Mouse (Mus musculus): ENCODE data around the gene Zfp367.

Zfp367 gene

GRCm38 (mm10) chr13:64089130-64089529, 63.9 kb downstream of the Zfp367 start, which contains the start of gene Hsd17b3:
TSS of gene Hsd17b3 (minus strand) at chr13:64089230.
- no peak for DNase-seq

- no peak for DNase-seq
Observed at GRCm38 (mm10) chr13:64088057-64088456, 64.9 kb downstream of the Zfp367 start.

- no peak for DNase-seq
Observed at GRCm38 (mm10) chr13:64086036-64086435, 67.0 kb downstream of the Zfp367 start.

- no peak for DNase-seq
Observed at GRCm38 (mm10) chr13:64083331-64083730, 69.7 kb downstream of the Zfp367 start.
